Mouse (Mus musculus): ENCODE results near the gene Krt86. TPM values are rescaled to one million over a fixed set of nuclear protein-coding genes. Genes with fewer than 3 reads are reported as not detected.
"Not testable (repeated sequence)": the region's sequence is repeated elsewhere in the genome, so short reads cannot be mapped to it uniquely, and the experiment has no call there.

The Krt86 gene
- polyA plus RNA-seq, 1 experiment from 2014 or later, result not detected

DNA sequence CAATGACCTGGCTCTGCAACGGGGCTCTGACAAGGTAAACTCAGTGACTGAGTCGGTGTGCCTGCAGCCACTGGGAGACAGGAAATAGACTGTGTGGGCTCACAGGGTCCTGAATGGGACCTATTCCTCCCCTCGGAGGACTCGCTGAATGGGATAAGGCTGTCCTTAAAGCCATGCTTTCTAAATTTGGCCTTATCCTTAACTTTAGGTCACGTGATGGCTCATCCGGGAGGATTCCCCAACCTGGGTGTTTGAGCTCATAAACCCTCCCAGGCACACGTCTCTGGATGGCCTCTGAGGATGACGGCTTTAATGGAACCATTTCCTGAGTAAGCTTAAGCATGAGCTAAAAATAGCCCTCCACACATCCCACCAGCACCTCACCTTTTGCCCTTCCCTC, 19.4 kb downstream of the Krt86 start:
- H3K36me3 ChIP-seq, result no peaks in the 10 kb centered on the region
- ATAC-seq (ENCODE audit: insufficient number of reproducible peaks, low FRiP score), result no peak
- no peak overlapping the region for H3K4me3 ChIP-seq
- no peak overlapping the region for H3K9ac ChIP-seq
- H3K4me2 ChIP-seq, result no peak overlapping the region
- WGBS, result 26% methylated on average over 8 of the region's 8 CpGs
- no peaks in the 10 kb centered on the region for H3K27me3 ChIP-seq (replicated peaks)
- H3K9me3 ChIP-seq (replicated peaks), result no peaks in the 10 kb centered on the region
- H3K27ac ChIP-seq (ENCODE audit: poor library complexity, severe bottlenecking), result no peak overlapping the region
- peaks cover 10% of the 10 kb centered on the region for H3K4me1 ChIP-seq (replicated peaks)

DNA sequence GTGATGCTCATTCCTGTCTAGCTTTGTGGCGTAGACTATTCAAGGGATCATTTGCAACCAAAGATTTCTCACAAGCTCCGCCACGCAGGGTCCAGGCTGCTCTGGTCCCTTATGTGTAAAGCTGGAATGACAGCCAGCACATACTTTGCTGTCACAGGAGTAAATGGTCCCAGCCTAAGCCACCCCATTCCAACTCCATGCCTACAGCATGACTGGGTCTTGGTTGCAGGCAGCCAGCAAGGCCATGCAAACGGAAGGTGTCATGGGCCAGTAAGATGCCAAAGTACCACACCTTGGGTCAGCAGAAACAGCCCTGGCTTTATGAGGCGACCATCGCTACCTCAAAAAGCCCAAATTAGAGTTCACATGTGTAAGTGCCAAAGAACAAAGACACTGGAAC, 20.4 kb downstream of the Krt86 start:
- 89% methylated on average over 6 of the region's 6 CpGs for WGBS
- no peaks in the 10 kb centered on the region for H3K9me3 ChIP-seq (replicated peaks)
- no peaks in the 10 kb centered on the region for H3K27me3 ChIP-seq (replicated peaks)
- no peak for ATAC-seq (ENCODE audit: insufficient number of reproducible peaks, low FRiP score)
- no peak overlapping the region for H3K27ac ChIP-seq (ENCODE audit: poor library complexity, severe bottlenecking)
- H3K4me3 ChIP-seq, result no peak overlapping the region
- H3K36me3 ChIP-seq, result no peaks in the 10 kb centered on the region
- H3K4me1 ChIP-seq (replicated peaks), result peaks cover 10% of the 10 kb centered on the region
- H3K9ac ChIP-seq, result no peak overlapping the region
- H3K4me2 ChIP-seq, result no peak overlapping the region

DNA sequence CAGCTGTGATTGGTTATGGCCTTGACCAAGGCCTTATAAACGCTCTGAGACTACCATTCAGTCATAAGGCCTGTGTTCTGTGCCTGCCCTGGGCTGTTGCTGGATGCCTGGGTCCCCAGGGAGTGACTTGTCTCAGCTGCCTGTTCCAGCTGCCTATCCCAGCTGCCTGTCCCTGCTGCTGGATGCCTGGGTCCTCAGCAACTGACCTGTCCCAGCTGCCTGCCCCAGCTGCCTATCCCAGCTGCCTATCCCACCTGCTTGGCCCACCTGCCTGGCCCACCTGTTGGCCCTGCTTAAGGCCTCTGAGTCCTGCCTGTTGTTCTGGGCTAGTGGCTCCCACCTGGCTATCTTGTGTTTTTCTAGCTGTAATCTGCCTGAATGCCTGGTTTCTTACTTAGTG, 20.9 kb downstream of the Krt86 start:
- Histone ChIP-seq H3K36me3 (no peaks in the 10 kb centered on the region), H3K27me3 (replicated peaks) (no peaks in the 10 kb centered on the region), H3K4me1 (replicated peaks) (peaks cover 10% of the 10 kb centered on the region), H3K4me2 (no peak overlapping the region), H3K27ac (ENCODE audit: poor library complexity, severe bottlenecking) (no peak overlapping the region), H3K9ac (no peak overlapping the region), H3K9me3 (replicated peaks) (no peaks in the 10 kb centered on the region), H3K4me3 (no peak overlapping the region)
- WGBS, result 64% methylated on average over 1 of the region's 1 CpGs
- no peak for ATAC-seq (ENCODE audit: insufficient number of reproducible peaks, low FRiP score)

DNA sequence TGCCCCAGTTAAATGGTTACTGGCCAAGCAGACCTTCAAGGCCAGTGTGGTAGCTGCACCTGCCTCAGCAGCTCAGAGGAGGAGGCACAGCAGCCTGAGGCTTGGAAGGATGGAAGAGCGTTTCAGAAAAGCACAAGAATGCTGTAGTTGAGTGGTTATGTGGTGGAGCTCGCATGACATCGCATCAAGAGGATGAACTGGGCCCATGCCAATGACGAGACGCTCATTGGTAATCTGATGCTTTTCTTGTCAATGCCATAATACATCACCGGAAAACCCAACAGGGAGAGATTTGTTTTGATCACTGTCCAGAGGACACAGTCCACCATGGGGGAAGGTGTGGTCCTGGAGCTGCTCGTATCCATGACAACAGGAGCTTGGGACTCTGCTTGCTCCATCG, 22.0 kb downstream of the Krt86 start:
- 78% methylated on average over 8 of the region's 8 CpGs for WGBS
- Histone ChIP-seq H3K27me3 (replicated peaks) (no peaks in the 10 kb centered on the region), H3K9ac (no peak overlapping the region), H3K36me3 (no peaks in the 10 kb centered on the region), H3K4me3 (no peak overlapping the region), H3K4me1 (replicated peaks) (peaks cover 10% of the 10 kb centered on the region), H3K9me3 (replicated peaks) (no peaks in the 10 kb centered on the region), H3K27ac (ENCODE audit: poor library complexity, severe bottlenecking) (no peak overlapping the region), H3K4me2 (no peak overlapping the region)
- no peak for ATAC-seq (ENCODE audit: insufficient number of reproducible peaks, low FRiP score)

DNA sequence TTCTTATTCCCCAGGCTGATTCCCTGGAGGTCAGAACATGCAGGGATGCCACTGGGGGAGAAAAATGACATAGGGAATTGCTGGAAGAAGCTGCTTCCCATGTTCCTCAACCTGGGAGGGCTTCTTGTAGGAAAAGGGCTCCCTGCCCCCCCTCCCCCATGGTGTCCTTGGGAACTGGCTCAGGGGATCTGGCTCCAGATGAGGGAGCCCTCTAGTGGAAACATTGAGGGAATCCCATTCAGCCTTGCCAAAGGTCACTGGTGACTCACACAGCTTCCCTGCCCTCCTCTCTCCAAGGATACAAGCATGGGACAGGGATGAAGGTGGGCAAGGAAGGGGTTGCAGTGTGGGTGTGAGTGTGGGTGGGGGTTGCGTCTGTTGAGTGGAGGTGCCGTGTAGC, 23.9 kb downstream of the Krt86 start:
- WGBS, result 38% methylated on average over 2 of the region's 2 CpGs
- ATAC-seq (ENCODE audit: insufficient number of reproducible peaks, low FRiP score), result no peak

DNA sequence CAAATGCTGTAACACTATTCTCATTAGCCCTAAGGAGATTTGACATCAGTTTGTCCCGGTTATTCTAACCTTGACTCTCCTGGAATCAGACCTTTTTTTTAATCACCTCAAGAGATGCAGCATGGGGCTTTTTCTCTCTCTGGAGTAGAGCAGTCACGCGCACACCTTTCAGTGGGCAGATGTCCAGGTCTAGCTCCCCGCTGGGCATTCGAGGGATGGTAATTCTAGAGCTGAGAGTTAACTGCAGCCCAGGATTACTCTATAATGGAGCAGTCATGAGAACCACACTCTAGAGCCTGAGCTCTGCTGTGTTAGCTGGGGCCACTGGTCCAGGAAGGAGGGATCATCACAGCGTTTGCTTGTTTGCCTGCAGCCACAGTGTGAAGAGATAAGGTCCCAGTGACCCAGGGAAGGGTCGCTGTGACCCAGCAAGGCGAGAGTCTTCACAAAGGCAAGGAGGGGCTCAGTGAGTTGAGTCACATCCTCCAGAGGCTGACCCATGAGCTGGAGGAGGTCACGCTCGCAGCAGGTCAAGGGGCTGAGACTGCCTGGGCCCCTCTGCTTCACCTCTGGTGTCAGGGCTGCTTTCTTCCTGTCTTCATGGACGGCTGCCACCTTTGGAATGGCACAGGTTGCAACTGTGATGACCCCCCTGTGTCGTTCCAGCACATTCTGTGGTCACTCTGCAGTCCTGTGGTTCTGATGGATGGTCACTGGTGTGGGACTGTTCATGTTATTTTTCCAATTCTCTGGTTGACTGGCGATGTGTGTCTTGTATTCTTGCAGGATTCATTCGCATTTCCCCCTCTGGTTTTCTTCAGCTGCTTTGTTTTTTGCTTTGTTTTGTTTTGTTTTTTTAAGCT, 33.8 kb downstream of the Krt86 start:
- no peak for ATAC-seq (ENCODE audit: insufficient number of reproducible peaks, low FRiP score)
- Histone ChIP-seq H3K9me3 (replicated peaks) (no peaks in the 10 kb centered on the region), H3K4me1 (replicated peaks) (peaks cover 5% of the 10 kb centered on the region), H3K27ac (ENCODE audit: poor library complexity, severe bottlenecking) (no peak overlapping the region), H3K4me3 (no peak overlapping the region), H3K4me2 (no peak overlapping the region), H3K9ac (no peak overlapping the region), H3K36me3 (no peaks in the 10 kb centered on the region), H3K27me3 (replicated peaks) (peaks cover 6% of the 10 kb centered on the region; the same call in 1 of the 2 replicates)
- WGBS, result 42% methylated on average over 14 of the region's 14 CpGs

More for the DNA sequence above, 23.9 kb downstream of the Krt86 start:
- Histone ChIP-seq H3K27ac (ENCODE audit: poor library complexity, severe bottlenecking) (no peak overlapping the region), H3K4me1 (replicated peaks) (peaks cover 10% of the 10 kb centered on the region), H3K36me3 (no peaks in the 10 kb centered on the region), H3K4me2 (no peak overlapping the region), H3K27me3 (replicated peaks) (peaks cover 9% of the 10 kb centered on the region; the same call in 1 of the 2 replicates), H3K9me3 (replicated peaks) (no peaks in the 10 kb centered on the region), H3K4me3 (no peak overlapping the region), H3K9ac (no peak overlapping the region)

DNA sequence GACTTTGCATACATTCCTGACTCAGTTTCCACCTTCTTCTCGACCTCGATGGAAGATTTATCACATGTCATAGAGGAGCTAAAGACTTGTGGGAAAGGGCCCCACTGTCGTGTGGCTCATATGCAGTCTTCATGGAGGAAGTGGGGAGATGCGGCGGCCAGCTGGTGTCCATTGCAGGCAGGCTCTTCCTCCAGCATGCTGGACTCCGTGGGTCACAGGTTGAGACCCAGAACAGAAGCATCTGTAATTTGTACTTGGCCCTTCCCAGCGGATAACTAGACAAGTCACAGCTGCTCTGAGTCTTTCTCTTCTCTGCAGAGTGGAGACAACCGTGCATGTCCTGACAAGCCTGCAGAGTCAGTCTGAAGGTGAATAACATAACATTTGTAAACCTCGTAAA, 35.0 kb downstream of the Krt86 start:
- ATAC-seq (ENCODE audit: insufficient number of reproducible peaks, low FRiP score), result no peak
- Histone ChIP-seq H3K27ac (ENCODE audit: poor library complexity, severe bottlenecking) (no peak overlapping the region), H3K36me3 (no peaks in the 10 kb centered on the region), H3K27me3 (replicated peaks) (0 out of 2 replicates have a peak, but pooled peaks cover 3% of the 10 kb centered on the region), H3K4me1 (replicated peaks) (peaks cover 5% of the 10 kb centered on the region), H3K9ac (no peak overlapping the region), H3K4me3 (no peak overlapping the region), H3K4me2 (no peak overlapping the region), H3K9me3 (replicated peaks) (no peaks in the 10 kb centered on the region)
- 79% methylated on average over 9 of the region's 9 CpGs for WGBS

DNA sequence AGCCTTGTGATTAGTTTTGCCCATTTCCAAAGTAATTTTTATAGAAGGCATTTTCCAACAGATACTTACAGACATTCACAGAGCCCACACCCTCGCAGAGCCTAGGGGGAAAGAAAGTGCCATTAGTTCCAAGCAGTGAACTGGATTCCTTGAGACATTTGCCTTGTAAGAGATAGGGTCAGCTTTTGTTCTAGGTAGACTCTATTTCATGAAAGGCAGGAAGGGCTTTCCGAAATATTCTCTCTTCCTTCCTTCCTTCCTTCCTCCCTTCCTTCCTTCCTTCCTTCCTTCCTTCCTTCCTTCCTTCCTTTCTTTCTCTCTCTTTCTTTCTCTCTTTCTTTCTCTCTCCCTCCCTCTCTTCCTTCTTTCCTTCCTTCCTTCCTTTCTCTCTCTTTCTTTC, 43.9 kb downstream of the Krt86 start, which contains the start of gene Gm49425:
Gm49425 (minus strand) TSS at position 101 of the 400 bp plus-strand sequence.
- H3K9ac ChIP-seq; H3K4me3 ChIP-seq; ATAC-seq (ENCODE audit: insufficient number of reproducible peaks, low FRiP score); H3K4me2 ChIP-seq; H3K27ac ChIP-seq (ENCODE audit: poor library complexity, severe bottlenecking); H3K9me3 ChIP-seq (replicated peaks); H3K4me1 ChIP-seq (replicated peaks); H3K36me3 ChIP-seq: not testable (repeated sequence)
- H3K27me3 ChIP-seq (replicated peaks), result peaks cover 27% of the 10 kb centered on the region
- 73% methylated on average over 2 of the region's 2 CpGs for WGBS

DNA sequence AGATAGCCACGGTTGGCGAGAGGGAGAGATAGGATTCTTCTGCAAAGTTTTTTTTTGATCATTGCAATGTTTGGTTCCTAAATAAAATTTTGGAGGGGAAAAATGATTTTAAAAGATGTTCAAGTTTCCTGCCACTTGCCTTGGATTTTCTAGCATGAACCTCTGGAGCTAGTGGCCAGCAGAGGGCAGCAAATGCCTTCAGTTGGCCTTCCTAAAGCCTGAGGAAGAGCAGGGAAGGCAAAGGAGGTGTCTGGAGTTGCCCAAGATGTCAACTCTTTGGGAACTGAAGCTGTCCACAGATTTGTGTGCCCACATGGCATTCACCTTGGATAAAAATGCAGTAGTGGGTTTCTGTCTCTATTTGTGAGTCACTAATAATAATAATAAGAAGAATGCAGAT, 46.5 kb downstream of the Krt86 start:
- Histone ChIP-seq H3K4me2 (no peak overlapping the region), H3K27me3 (replicated peaks) (peaks cover 36% of the 10 kb centered on the region), H3K4me3 (no peak overlapping the region), H3K9ac (no peak overlapping the region), H3K27ac (ENCODE audit: poor library complexity, severe bottlenecking) (no peak overlapping the region), H3K4me1 (replicated peaks) (no peaks in the 10 kb centered on the region), H3K36me3 (no peaks in the 10 kb centered on the region), H3K9me3 (replicated peaks) (no peaks in the 10 kb centered on the region; the same call in 1 of the 2 replicates)
- ATAC-seq (ENCODE audit: insufficient number of reproducible peaks, low FRiP score), result no peak
- 14% methylated on average over 2 of the region's 2 CpGs for WGBS

DNA sequence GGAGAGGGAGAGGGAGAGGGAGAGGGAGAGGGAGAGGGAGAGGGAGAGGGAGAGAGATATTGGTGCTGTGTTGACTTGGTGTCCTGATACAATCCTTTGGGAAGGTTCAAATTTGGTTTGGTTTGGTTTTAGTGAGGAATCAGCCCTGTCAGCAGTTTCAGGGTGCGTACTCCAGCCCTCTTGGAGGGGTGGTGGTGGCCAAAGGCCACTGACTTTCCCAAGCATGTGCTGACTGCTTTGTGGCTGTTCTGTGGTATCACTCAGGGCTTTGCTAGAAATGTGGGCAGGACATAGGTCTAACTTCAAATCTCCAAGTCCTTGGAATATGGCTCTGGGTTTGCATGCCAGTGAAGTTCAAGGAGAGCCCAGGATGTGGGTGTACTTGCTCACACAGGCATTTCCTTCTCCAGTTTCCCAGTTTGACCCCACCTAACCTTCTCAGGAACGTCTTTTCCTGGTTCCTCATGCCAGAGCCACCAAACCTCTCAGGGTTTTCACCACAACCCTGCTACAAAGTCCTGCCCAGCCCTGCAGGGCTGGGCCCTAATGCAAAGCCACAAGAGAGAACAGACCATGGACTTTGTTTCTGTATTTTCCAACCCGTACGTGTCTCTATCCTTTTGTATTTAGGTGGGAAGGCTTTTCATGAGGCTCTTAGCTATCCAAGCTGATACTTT, 49.4 kb downstream of the Krt86 start:
- no peak overlapping the region for H3K4me2 ChIP-seq
- WGBS, result 71% methylated on average over 4 of the region's 4 CpGs
- no peak for ATAC-seq (ENCODE audit: insufficient number of reproducible peaks, low FRiP score)

More for the DNA sequence above, 49.4 kb downstream of the Krt86 start:
- H3K9me3 ChIP-seq (replicated peaks), result no peaks in the 10 kb centered on the region
- no peaks in the 10 kb centered on the region for H3K4me1 ChIP-seq (replicated peaks)
- no peaks in the 10 kb centered on the region for H3K36me3 ChIP-seq
- H3K9ac ChIP-seq, result no peak overlapping the region
- H3K27ac ChIP-seq (ENCODE audit: poor library complexity, severe bottlenecking), result no peak overlapping the region
- no peak overlapping the region for H3K4me3 ChIP-seq
- peaks cover 56% of the 10 kb centered on the region for H3K27me3 ChIP-seq (replicated peaks)
